Mouse (Mus musculus) hindbrain, postnatal 0 days (tissue): Measurements from ENCODE around the gene Nap1l1. TPM values are rescaled to one million over a fixed set of nuclear protein-coding genes. Genes with fewer than 3 reads are reported as not detected.

Experiments used
- ATAC-seq: fragments of 200-750 bp; cut with Nextera tagmentation; 2 replicates; pipeline ENCODE4 v1.8.0; 2017; ENCODE audit warnings: mild to moderate bottlenecking, moderate TSS enrichment, moderate library complexity
- DNase-seq: peaks from one replicate; pipeline ENCODE4 v3.0.0-alpha.2; 2015; ENCODE audit warnings: low spot score
- H3K27ac ChIP-seq: fragments of 300-500 bp; sonication (generic); 2 replicates; pipeline ENCODE4 v1.5.1; 2014; ENCODE audit warnings: mild to moderate bottlenecking
- H3K27me3 ChIP-seq: fragments of 300-500 bp; sonication (generic); 2 replicates; pipeline ENCODE4 v1.6.1; 2014; ENCODE audit warnings: low read length, mixed read lengths; ENCODE audit not compliant: insufficient read depth
- H3K36me3 ChIP-seq: fragments of 300-500 bp; sonication (generic); 2 replicates; pipeline ENCODE4 v1.6.1; 2014; ENCODE audit warnings: low read length, mixed read lengths; ENCODE audit not compliant: insufficient read depth
- H3K4me1 ChIP-seq: fragments of 300-500 bp; sonication (generic); 2 replicates; pipeline ENCODE4 v1.6.1; 2014; ENCODE audit warnings: antibody characterized with exemption, low read length, mixed read lengths; ENCODE audit not compliant: insufficient read depth
- H3K4me2 ChIP-seq: fragments of 300-500 bp; sonication (generic); 2 replicates; pipeline ENCODE4 v1.6.1; 2014; ENCODE audit warnings: low read depth, mild to moderate bottlenecking, low read length, moderate library complexity, mixed read lengths
- H3K4me3 ChIP-seq: fragments of 300-500 bp; sonication (generic); 2 replicates; pipeline ENCODE4 v1.5.1; 2014; ENCODE audit warnings: low read length
- H3K9ac ChIP-seq: fragments of 300-500 bp; sonication (generic); replicated peaks from 2 replicates; pipeline ENCODE4 v1.6.1; 2014; ENCODE audit warnings: mild to moderate bottlenecking, low read length, moderate library complexity, mixed read lengths
- H3K9me3 ChIP-seq: fragments of 300-500 bp; sonication (generic); 2 replicates; pipeline ENCODE4 v1.6.1; 2016; ENCODE audit warnings: low read length, mixed read lengths
- CTCF ChIP-seq: IDR thresholded peaks from 2 replicates; pipeline ENCODE4 v1.5.1; 2016; ENCODE audit warnings: antibody characterized with exemption, control low read depth, low read depth
- WGBS: fragments of 180-500 bp; shearing (Covaris S2); extraction: QIAGEN DNeasy Blood & Tissue Kit; methylation state at CpG from one replicate; pipeline ENCODE4 v1.1.7; 2014; 5-methylcytosine and 5-hydroxymethylcytosine counted together
- polyA plus RNA-seq: library from polyadenylated mRNA; unstranded; fragments of >200 nt; fragmentation: Nextera tagmentation; extraction: Ambion mirVana; gene quantifications from 2 replicates; pipeline ENCODE4 v1.2.1, GENCODE M21; 2015
- total RNA-seq: library from RNA; depleted of rRNA; stranded (reverse); fragments of >200 nt; gene quantifications from 2 replicates; pipeline ENCODE4 v1.2.3, GENCODE M21; 2014

Nap1l1 gene
- total and polyA plus RNA-seq, 2 experiments from 2014 or later = 48.7 to 174 TPM

DNA sequence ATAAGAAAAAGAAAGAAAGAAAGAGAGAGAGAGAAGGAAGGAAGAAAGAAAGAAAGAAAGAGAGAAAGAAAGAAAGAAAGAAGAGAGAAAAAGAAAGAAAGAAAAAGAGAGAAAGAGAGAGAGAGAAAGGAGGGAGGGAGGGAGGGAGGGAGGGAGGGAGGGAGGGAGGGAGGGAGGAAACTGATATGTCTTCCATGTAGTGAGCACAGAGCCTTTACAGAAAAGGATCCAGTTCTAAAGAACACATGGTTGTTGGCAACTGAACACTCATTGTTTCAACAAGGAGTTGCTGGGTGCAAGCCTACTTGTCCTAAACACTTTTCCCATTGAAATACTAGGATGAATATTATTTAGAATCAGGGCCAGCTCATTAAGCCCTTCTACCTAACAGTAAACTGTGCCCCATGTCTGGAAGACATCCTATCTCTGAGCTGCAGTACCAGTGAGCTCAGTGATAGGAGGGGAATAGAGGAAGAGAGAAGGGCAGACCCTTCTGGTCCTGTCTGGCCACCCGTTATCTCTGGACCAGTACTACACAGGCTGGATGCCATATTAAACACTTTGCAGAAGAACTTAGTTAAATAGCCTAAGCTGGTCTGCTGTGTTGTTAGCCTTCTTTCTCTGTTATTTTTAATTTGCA, 21.2 kb upstream of the Nap1l1 start:
- no peaks in the 10 kb centered on the region for H3K36me3 ChIP-seq
- no peak for ATAC-seq
- no peak overlapping the region for H3K27ac ChIP-seq
- DNase-seq = no peak
- no peaks in the 10 kb centered on the region for H3K4me1 ChIP-seq
- H3K9me3 ChIP-seq = no peaks in the 10 kb centered on the region
- no peaks in the 10 kb centered on the region for H3K27me3 ChIP-seq
- H3K4me3 ChIP-seq = no peak overlapping the region
- no peak for TF ChIP-seq CTCF
- H3K9ac ChIP-seq = no peak overlapping the region
- 88% methylated on average over 1 of the region's 1 CpGs for WGBS
- H3K4me2 ChIP-seq = no peak overlapping the region

DNA sequence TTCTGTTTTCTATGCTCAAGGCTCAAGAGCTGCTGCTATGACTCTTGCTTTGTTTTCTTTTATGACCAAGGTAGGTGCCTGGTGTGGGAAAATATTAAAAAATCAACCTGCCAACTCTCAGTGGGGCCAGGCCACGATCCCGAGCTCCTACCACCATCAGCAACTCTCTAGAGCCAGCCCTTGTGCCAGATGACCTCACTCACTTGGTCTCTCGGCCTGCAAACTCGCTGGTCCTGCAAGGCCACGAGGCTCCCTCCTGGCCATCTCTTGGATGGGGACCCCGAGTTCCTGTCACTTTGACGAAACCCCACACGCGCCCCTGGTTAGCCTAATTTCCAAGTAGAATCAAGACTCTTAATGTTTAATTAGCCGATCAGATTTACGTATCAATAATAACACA, 20.6 kb upstream of the Nap1l1 start:
- Histone ChIP-seq H3K9me3 (no peaks in the 10 kb centered on the region), H3K27me3 (no peaks in the 10 kb centered on the region), H3K4me3 (no peak overlapping the region), H3K4me1 (no peaks in the 10 kb centered on the region), H3K36me3 (no peaks in the 10 kb centered on the region), H3K4me2 (no peak overlapping the region), H3K27ac (no peak overlapping the region), H3K9ac (no peak overlapping the region)
- no peak for ATAC-seq
- 86% methylated on average over 11 of the region's 11 CpGs for WGBS
- no peak for DNase-seq
- TF ChIP-seq CTCF = no peak

- H3K9me3 ChIP-seq = no peaks in the 10 kb centered on the region
- H3K27me3 ChIP-seq = no peaks in the 10 kb centered on the region
- TF ChIP-seq CTCF = no peak
- no peak overlapping the region for H3K27ac ChIP-seq
- H3K4me1 ChIP-seq = no peaks in the 10 kb centered on the region; the same call in 1 of the 2 replicates
- 88% methylated on average over 8 of the region's 8 CpGs for WGBS
- no peak overlapping the region for H3K4me3 ChIP-seq
- H3K9ac ChIP-seq = no peak overlapping the region
- no peaks in the 10 kb centered on the region for H3K36me3 ChIP-seq
- DNase-seq = no peak
- ATAC-seq = no peak
- H3K4me2 ChIP-seq = no peak overlapping the region
These were observed 18.2 kb upstream of the Nap1l1 start for GRCm38 (mm10) chr10:111454698-111455308.

DNA sequence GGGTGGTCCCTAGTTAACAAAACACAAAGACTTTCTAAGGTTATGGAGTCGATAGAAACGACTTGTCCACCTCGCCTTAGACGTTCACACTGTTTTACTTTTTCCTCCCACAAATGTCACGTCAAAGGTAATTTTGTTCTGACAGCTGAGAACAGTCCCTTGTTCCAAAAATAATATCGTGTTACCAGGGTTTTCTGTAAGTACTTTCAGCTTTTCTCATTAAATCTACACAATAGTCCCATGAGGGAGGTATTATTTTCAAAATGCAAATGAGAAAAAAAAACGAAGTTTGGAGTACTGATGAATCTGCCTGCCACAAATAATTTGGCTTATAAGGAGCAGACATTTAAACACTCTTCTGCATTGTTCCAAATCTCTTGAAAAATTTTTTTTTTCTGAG, 14.9 kb upstream of the Nap1l1 start:
- ATAC-seq = no peak
- no peaks in the 10 kb centered on the region for H3K27me3 ChIP-seq
- no peaks in the 10 kb centered on the region; the same call in 1 of the 2 replicates for H3K4me1 ChIP-seq
- no peak overlapping the region for H3K27ac ChIP-seq
- TF ChIP-seq CTCF = no peak
- H3K9ac ChIP-seq = no peak overlapping the region
- no peak overlapping the region for H3K4me3 ChIP-seq
- WGBS = 60% methylated on average over 7 of the region's 7 CpGs
- H3K9me3 ChIP-seq = no peaks in the 10 kb centered on the region
- DNase-seq = no peak
- no peak overlapping the region for H3K4me2 ChIP-seq
- H3K36me3 ChIP-seq = no peaks in the 10 kb centered on the region

DNA sequence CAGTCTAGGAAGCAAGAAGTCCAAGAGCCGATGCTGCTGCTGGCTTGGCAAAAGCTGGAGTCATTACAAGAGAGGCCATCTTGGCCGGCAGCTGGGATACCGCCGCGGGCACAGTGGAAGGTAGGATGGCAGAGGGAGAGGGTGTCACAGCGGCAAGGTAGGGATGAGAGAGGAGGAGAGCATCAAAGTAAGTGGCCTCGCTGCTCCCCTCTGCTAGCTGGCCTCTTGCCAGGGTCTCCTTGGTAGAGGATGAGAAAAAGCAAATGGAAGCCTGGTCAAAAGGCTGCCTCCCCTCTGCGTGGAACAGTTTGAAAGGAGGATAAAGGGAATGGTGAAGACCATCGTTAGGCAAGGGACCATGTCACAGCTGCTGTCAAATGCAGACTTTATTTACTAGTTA, 14.0 kb upstream of the Nap1l1 start:
- H3K36me3 ChIP-seq = no peaks in the 10 kb centered on the region
- no peaks in the 10 kb centered on the region for H3K27me3 ChIP-seq
- H3K4me2 ChIP-seq = no peak overlapping the region
- ATAC-seq (0 out of 2 replicates have a peak, but pooled peaks have one; percentile 35), DNase-seq (peak; percentile 42)
- H3K4me3 ChIP-seq = no peak overlapping the region
- 47% methylated on average over 9 of the region's 9 CpGs for WGBS
- no peak for TF ChIP-seq CTCF
- H3K27ac ChIP-seq = 0 out of 2 replicates have a peak overlapping the region, but pooled peaks have one; percentile 17
- H3K4me1 ChIP-seq = no peaks in the 10 kb centered on the region; the same call in 1 of the 2 replicates
- H3K9me3 ChIP-seq = no peaks in the 10 kb centered on the region
- no peak overlapping the region for H3K9ac ChIP-seq

DNA sequence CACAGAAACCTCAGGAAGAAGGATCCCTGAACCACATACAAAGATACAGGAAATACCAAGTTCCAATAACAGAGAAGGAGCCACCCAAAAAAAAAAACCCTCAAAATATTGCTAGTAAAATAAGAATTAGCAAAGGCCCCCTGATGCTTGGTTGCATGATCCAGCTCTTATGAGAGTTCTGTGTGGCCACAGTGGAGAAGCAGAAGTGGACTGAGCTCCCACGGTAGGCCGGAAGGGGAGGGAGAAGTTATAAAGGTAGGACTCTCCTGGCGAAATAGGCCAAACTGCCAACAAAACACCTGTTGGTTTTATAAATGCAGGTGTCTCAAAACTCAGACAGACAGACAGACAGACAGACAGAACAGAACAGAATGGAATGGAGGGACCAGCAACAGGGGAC, 13.1 kb upstream of the Nap1l1 start:
- no peak overlapping the region for H3K9ac ChIP-seq
- TF ChIP-seq CTCF = no peak
- WGBS = 83% methylated on average over 3 of the region's 3 CpGs

DNA sequence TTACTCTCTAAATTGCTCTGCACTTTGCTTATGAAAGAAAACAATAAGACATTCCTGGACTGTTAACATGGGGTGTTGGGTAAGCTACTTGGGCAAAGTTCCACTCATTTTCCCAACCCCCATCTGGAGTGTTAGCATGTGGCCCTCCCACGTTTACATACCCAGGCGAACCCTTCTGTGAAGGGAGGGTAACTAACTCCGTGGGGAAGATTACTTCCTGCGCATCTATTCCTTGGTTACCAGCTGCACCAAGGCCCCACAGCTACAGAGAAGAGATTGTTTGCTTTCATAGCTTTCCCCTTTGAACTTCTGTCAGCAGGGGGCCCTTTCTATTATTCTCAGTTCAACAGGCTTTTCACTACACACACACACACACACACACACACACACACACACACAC, 12.6 kb upstream of the Nap1l1 start:
- Histone ChIP-seq H3K27ac (no peak overlapping the region), H3K4me2 (no peak overlapping the region), H3K9me3 (no peaks in the 10 kb centered on the region), H3K4me1 (no peaks in the 10 kb centered on the region; the same call in 1 of the 2 replicates), H3K36me3 (no peaks in the 10 kb centered on the region), H3K4me3 (no peak overlapping the region), H3K9ac (no peak overlapping the region), H3K27me3 (no peaks in the 10 kb centered on the region)
- ATAC-seq (peak; percentile 49; the same call in 1 of the 2 replicates), DNase-seq (peak; percentile 26)
- WGBS = 8% methylated on average over 4 of the region's 4 CpGs
- TF ChIP-seq CTCF = no peak

More for the DNA sequence above, 13.1 kb upstream of the Nap1l1 start:
- no peak for ATAC-seq
- Histone ChIP-seq H3K27me3 (no peaks in the 10 kb centered on the region), H3K27ac (no peak overlapping the region), H3K4me2 (no peak overlapping the region), H3K4me3 (no peak overlapping the region), H3K4me1 (no peaks in the 10 kb centered on the region; the same call in 1 of the 2 replicates), H3K9me3 (no peaks in the 10 kb centered on the region), H3K36me3 (no peaks in the 10 kb centered on the region)
- no peak for DNase-seq
